Mouse (Mus musculus): ENCODE measurements around the gene Senp7. TPM values are rescaled to one million over a fixed set of nuclear protein-coding genes. Genes with fewer than 3 reads are reported as not detected.

Gene Senp7
- polyA plus RNA-seq (2014; fragmentation: Illumina TruSeq; extraction: RNeasy Lipid Tissue Mini Kit (QIAGEN cat#74804); ENCODE audit: low read depth, low replicate concordance): 34.6 TPM

DNA sequence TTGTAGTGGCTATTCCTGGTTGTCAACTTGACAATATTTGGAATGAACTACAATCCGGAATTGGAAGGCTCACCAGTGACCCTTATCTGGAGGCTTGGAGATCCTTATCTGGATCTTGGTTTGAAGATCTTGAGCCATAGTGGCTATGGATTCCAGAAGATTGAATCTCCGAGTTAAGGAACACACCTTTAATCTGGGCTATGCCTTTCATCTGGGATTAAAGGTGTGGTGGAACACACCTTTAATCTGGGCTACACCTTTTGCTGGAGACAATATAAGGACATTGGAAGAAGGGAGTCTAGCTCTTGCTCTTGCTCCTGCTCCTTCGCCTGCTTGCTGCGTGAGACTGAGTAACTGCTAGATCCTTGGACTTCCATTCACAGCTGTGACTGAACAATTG is at the start of gene Senp7:
Senp7 (plus strand) TSS at position 301 of the 400 bp plus-strand sequence.

DNA sequence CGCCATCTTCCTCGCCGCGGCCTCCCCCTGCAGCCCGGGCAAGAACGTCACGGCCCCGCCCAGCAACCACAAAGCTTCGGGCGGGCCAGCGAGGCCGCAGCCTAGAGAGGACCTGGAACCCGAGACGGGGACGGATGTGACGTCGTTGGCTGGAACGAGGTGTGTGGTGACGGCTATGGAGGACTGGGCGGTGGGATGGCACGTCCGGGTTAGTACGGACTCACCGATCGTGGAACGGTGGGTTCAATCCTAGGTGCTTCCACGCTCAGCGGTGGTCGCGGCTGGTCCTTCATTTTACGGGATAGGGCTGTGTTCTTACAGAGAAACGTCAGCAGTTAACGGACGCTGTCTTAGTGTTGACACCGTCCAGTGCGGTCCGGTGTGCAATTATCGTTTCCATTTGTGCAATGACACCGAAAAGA is 18.5 kb upstream of the Senp7 start, which contains the start of gene Pcnp:
Pcnp (minus strand) TSS at position 79 of the 422 bp plus-strand sequence.

DNA sequence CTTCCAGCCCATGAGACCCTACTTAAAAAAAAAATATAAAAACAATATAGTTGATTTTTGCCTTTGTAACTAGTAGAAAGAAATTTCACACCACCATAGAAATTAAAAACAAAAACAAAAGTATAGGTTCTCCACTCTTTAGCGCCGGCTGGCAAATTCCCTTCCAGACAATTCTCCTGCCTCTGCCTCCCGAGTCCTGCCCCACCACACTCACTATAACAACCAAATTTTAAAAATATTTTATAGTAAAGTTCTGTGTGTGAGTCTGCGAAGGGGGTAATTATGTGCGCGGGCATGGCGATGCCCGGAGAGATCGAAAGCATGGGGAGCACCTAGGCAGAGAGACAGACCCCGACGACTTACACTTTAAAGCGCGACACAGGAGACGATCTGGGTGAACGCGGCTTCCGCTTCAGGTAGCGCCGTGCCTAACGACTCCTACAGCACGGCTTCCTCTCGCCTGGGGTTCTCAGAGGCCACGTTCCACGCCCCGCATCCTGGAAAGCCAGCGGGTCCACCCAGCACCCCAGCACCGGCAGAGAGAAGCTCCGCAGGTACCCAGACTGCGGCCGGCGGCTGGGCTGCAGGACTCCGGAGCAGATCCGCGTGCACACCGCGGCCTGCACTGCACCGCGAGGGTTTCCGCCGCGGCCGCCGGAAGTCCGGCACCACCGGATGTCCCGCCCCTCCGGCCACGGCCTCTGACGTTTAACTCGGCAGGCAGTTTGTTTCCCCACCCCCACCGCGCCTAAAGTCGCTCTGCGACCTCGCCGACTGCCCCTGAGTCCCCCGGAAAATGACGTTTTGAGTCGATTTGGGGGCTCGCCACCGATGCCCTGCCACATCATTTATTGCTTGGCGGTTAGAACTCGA is 10.8 kb upstream of the Senp7 start, which contains the start of gene Trmt10c:
Trmt10c (minus strand) TSS at position 682 of the 873 bp plus-strand sequence.

DNA sequence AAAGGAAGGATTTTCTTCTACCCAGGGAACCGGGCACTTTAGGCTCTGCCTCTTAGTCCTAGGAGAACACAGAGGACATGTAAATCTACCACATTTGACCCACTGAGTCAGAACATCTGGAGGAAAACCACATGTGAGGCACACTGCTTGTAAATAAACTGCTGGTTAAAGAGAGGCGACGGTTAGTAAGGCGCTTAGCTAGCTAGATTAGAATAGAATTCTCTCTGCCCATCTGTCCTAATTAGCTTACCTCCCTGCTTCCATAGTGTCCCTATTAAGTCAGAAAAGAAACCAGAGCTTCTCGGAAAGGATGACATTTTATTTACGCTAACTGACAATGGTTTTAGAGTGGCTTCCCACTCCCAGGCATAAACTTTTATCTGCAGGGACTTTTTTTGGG is 155.9 kb downstream of the Senp7 start, which contains the start of gene Impg2:
Impg2 (plus strand) TSS at position 263 of the 400 bp plus-strand sequence.

Other genes with a start within 250 kb of the Senp7 start
- gene Nfkbiz, start 209.4 kb upstream of the Senp7 start, polyA plus RNA-seq (2014; fragmentation: Illumina TruSeq; extraction: RNeasy Lipid Tissue Mini Kit (QIAGEN cat#74804); ENCODE audit: low read depth, low replicate concordance): 5.0 TPM
- 2.5 TPM for gene Nxpe3, start 153.1 kb upstream of the Senp7 start, polyA plus RNA-seq (2014; fragmentation: Illumina TruSeq; extraction: RNeasy Lipid Tissue Mini Kit (QIAGEN cat#74804); ENCODE audit: low read depth, low replicate concordance)
- gene Cep97, start 113.5 kb upstream of the Senp7 start, polyA plus RNA-seq (2014; fragmentation: Illumina TruSeq; extraction: RNeasy Lipid Tissue Mini Kit (QIAGEN cat#74804); ENCODE audit: low read depth, low replicate concordance): 12.1 TPM
- gene Rpl24, start 82.1 kb upstream of the Senp7 start, polyA plus RNA-seq (2014; fragmentation: Illumina TruSeq; extraction: RNeasy Lipid Tissue Mini Kit (QIAGEN cat#74804); ENCODE audit: low read depth, low replicate concordance): 332 TPM
- gene Zbtb11, start 74.5 kb upstream of the Senp7 start, polyA plus RNA-seq (2014; fragmentation: Illumina TruSeq; extraction: RNeasy Lipid Tissue Mini Kit (QIAGEN cat#74804); ENCODE audit: low read depth, low replicate concordance): 43.8 TPM
- gene Pcnp, start 18.6 kb upstream of the Senp7 start, polyA plus RNA-seq (2014; fragmentation: Illumina TruSeq; extraction: RNeasy Lipid Tissue Mini Kit (QIAGEN cat#74804); ENCODE audit: low read depth, low replicate concordance): 420 TPM
- gene Trmt10c, start 10.5 kb upstream of the Senp7 start, polyA plus RNA-seq (2014; fragmentation: Illumina TruSeq; extraction: RNeasy Lipid Tissue Mini Kit (QIAGEN cat#74804); ENCODE audit: low read depth, low replicate concordance): 92.3 TPM
- 1.1 TPM for gene Impg2, start 156.0 kb downstream of the Senp7 start, polyA plus RNA-seq (2014; fragmentation: Illumina TruSeq; extraction: RNeasy Lipid Tissue Mini Kit (QIAGEN cat#74804); ENCODE audit: low read depth, low replicate concordance)

Data from adrenal gland, adult 10 weeks (tissue).